Mouse (Mus musculus) activated CD4-positive, CD25-positive, alpha-beta regulatory T cell, adult 9 weeks (primary cell): ENCODE results near the gene Vsnl1. TPM values are rescaled to one million over a fixed set of nuclear protein-coding genes. Genes with fewer than 3 reads are reported as not detected.

Experiments
- polyA plus RNA-seq: library from polyadenylated mRNA; unstranded; fragments of 100-300 nt; shearing (Covaris generic); gene quantifications from one replicate; pipeline ENCODE4 v1.2.1, GENCODE M21; 2017

The Vsnl1 gene
- polyA plus RNA-seq = not detected

DNA sequence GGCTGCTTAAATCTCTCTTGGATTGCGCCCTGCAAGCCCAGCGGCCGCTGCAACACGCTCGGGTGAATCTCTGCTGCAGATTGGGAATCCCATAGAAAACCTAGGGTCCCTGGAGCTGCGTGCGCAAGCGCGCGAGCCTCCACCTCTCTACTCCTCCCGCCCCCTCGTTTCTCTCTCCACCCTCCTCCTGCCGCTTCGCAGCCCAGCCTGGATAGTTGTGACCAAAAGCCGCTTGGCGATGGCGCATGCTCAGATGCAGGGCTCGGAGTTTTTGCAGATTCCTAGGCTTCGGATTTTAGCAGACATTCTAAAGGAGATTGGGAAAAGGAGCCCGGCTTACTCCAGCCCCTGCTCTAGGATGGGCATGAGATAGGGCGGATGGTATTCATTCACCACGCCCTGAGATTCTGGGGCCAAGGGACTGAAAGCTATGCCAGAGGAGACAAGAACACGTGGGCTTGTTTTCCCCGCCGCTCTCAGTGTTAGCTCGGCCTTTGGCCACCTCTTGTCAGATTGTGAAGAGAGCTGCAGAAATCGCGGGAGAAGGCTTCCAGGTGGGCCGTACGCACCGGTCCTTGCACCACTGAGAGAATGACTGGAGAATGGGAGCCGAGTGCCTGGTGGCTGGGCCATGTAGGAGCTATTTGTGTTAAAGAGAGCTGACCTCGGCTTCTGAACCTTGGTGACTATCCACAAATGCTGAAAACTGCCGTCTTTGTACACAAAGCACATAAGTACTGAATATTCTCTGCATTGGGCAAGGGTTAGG lies at the start of gene Vsnl1:
TSS of gene Vsnl1 (minus strand) at position 117 of the 769 bp plus-strand sequence.

DNA sequence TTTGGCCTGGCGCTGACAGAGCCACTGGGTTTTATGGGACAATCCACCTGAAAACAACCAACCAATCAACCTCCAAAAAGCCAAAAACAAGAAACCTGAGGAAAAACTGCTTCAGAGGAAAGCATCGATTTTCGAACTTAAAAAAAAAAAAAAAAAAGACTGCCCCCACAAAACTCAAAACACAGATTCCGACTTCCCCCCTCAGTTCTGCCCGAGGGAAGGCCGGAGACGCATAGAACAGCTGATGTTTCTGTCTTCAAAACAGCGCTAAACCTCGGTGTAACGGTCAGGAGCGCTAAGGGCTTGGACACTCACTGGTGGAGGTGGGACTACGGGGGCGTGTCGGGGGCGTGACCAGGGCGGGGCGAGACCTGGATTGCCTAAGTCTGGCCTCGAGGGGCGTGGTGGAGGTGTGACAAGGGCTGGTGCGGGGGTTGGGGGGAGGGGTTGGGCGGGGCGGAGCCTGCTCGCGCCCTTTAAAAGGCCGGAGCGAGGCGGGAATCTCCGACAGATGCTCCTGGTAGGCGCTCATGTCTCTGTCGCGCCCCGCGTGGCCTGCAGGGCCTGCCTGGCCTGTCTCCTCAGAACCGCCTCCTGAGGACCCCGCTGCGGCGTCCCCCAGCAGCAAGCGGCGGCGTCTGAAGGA lies 19.3 kb upstream of the Vsnl1 start, which contains the start of gene Rad51ap2:
TSS of gene Rad51ap2 (plus strand) at position 531 of the 646 bp plus-strand sequence.

Other genes with a start within 250 kb of the Vsnl1 start
- 0.62 TPM for gene Msgn1, start 227.6 kb downstream of the Vsnl1 start, polyA plus RNA-seq
- 4.6 TPM for gene Gen1, start 170.8 kb downstream of the Vsnl1 start, polyA plus RNA-seq
- gene Smc6, start 170.7 kb downstream of the Vsnl1 start, polyA plus RNA-seq = 201 TPM
- not detected for gene Rad51ap2, start 19.5 kb upstream of the Vsnl1 start, polyA plus RNA-seq